Mouse (Mus musculus): ENCODE results near the gene Pxk.

Gene Pxk

DNA sequence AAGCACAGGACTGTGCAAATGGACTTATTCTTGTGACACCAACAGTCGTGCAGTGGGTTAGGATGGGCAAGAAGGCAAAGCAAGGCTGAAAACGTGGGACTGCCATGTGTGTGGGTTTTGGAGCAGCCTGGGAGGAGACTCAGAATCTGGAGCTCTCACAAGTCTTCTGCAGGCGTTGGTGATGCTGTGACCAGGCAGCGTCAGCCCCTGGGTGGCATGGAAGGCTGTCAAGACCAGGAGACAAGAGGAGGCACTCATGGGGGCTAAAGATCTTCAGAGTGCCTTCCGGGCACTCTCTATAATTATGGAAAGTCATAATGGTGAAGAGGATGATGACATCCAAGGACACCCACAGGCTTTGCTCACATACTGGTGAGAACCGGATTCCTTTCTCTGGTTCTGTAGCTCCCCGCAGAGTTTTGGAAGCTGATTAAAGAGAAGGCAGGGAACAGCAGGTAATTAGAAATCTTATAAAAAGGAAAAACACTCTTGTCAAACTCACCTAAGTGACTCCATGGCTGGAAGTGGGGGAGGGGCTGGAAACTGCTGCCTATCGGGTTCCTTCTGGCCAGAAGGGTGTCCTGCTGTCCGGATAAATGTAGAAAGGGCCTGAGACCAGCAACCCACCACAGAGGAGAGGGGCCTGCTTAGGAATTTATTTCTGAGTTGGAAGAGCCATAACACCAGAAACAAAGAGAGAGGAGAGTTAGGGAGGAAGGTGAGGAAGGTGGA is 108.3 kb downstream of the Pxk start:
- no peak for DNase-seq (ENCODE audit: low spot score)

DNA sequence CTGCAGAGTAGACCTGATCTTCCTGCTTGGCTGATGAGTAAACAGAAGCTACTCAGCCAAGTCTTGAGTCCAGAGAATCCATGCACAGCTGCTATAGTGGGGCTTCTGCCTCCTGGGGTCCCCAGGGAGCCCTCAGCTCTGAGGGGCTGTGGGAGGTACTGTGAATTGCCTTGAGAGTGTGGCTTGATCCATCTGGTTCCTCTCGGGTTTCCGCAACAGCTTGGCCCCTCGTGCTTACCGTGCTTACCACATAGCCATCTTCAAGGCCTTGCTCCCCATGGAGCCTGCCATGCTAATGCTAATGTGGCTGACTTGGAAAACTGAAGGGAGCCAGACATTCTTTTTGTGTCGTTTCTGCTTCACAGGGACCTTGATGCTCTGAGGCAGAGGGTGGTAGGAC is 109.1 kb downstream of the Pxk start:
- no peak for DNase-seq (ENCODE audit: low spot score)

DNA sequence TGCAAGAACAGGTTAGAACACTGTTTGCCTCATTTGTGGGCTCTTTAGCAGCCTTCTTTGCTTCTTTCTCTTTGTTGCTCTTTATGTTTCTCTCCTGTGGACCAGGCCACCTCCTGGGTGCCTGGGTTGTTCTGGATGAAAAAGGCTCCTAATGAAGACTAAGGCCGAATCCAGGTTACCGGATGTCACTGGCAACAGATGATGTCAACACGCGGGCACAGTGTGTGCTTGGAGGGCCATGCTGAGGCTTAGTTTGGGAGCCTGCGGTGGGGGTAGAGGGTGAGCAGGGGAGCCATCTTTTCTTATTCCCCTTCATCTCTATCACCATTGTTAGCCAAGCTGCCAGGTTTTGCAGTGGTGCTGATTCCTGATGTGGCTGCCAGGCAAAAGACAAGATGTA is 109.5 kb downstream of the Pxk start:
- no peak for DNase-seq (ENCODE audit: low spot score)

DNA sequence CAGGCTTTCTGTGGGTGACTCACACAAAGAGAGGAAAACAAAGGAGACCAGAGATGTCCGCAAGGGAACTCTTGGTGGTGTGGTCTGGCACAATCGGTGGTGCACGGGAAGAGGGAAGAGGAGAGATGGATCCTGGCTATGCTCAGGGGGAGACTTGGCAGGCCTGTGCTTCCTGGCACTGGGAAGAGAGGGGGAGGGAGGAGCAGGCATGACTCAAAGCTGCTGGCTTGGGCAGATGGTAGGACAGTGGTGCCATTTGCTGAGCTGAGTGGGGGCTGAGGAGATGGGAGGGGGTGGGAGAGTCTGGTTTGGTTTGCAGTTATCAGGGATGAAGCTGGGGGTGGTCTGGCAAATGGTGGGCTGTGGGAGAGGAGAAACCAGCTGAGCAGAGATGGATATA is 110.9 kb downstream of the Pxk start:
- no peak for DNase-seq (ENCODE audit: low spot score)

DNA sequence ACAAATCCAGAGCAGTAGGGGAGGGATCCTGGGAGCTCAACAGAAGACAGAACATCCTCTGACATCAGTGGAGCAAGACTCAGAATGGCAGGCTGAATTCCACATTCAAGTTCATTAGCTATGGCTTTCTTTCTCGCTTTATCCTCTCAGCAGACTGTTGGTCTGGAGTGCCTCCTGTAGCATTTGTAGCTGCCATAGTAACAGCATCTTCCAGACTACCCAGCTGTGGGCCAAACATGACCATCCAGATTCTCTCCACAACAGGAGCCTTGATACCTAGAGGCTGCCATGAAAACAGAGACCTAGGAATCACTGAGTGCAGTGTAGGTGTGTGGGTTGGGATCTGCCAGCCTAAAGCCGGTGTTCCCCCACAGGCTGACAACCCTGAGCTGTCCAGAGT is 111.9 kb downstream of the Pxk start:
- DNase-seq (ENCODE audit: low spot score) = no peak

DNA sequence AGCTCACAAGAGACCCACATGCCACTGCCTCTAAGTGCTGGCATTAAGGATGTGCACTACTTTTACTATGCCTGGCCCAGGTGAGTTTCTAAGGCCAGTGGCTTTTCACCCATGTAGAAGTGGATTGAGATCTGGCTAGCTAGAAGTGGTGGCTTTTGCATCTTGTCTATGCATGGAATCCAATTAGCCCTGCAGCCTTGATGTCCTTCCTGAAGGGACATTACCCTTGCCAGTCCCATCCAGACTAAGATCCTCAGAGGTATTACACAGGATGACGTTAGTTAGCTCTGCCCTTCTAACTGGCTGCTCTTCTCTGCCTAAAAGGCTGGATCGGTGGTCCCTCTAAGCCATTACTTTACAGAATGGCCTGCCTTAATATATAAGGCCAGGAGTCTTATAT is 115.0 kb downstream of the Pxk start:
- DNase-seq (ENCODE audit: low spot score) = no peak

DNA sequence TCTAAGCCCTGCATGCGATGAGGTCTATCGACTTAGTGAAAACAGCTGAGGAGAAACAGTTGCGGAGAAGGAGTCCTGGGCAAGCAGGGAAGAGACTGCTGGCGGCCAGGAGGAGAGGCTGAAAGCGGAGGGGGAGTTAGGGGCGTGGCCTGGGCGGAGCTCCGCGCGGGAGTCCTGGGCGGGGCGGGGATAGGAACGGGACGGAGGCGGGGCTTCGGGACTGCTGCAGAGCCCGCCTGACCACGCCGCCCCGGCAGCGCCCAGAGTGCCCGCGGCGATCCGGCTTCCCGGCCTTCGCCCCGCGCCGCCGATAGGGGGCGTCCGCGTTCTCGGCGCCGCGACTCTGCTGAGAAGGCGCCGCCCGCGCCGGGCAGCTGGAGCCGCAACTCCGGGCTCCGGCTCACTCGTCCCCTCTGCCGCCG is 115.8 kb downstream of the Pxk start, which contains the start of gene Kctd6:
Gene Kctd6 (plus strand): TSS at position 338 of the 422 bp plus-strand sequence.
- DNase-seq (ENCODE audit: low spot score) = peak; percentile 96
